Mouse (Mus musculus) testis, adult 2 months (tissue): ENCODE data around the gene Mgat4a.

Experiments used
- CTCF ChIP-seq: fragments of 200-500 bp; IDR thresholded peaks from 2 replicates; pipeline ENCODE4 v1.5.1; 2012; ENCODE audit warnings: low read depth, mild to moderate bottlenecking, inconsistent platforms, low read length, moderate library complexity; ENCODE audit not compliant: control insufficient read depth, insufficient read depth, insufficient replicate concordance
- POLR2A ChIP-seq: fragments of 200-500 bp; IDR thresholded peaks from 2 replicates; pipeline ENCODE4 v1.6.1; 2012; ENCODE audit warnings: low read depth, mild to moderate bottlenecking, inconsistent platforms, low read length, moderate library complexity; ENCODE audit not compliant: control insufficient read depth

- TF ChIP-seq CTCF (no peak), POLR2A (no peak)
These were observed 45.0 kb downstream of the Mgat4a start for GRCm38 (mm10) chr1:37495698-37496321.
